Mouse (Mus musculus): ENCODE measurements around the gene Iqgap2. TPM values are rescaled to one million over a fixed set of nuclear protein-coding genes. Genes with fewer than 3 reads are reported as not detected.
A peak's percentile ranks its signal among the peaks of the same experiment; 100 is the strongest.

Gene Iqgap2
- polyA plus RNA-seq, 1 experiment from 2014 or later, result 18.5 TPM

GRCm38 (mm10) chr13:95641061-95641986, 250.4 kb downstream of the Iqgap2 start:
- Histone ChIP-seq H3K27ac (ENCODE audit: low read depth, low read length) (no peak overlapping the region), H3K4me3 (ENCODE audit: low read depth, low read length) (no peak overlapping the region), H3K27me3 (ENCODE audit: control insufficient read depth, insufficient read depth, low read length) (no peaks in the 10 kb centered on the region), H3K9me3 (ENCODE audit: control insufficient read depth, low read length) (no peaks in the 10 kb centered on the region), H3K4me1 (ENCODE audit: control insufficient read depth, insufficient read depth, low read length) (peaks cover 2% of the 10 kb centered on the region; the same call in 1 of the 2 replicates), H3K9ac (ENCODE audit: low read length) (no peak overlapping the region), H3K36me3 (ENCODE audit: control insufficient read depth, insufficient read depth, low read length) (0 out of 2 replicates have a peak, but pooled peaks cover 2% of the 10 kb centered on the region), H3K4me2 (no peak overlapping the region)
- DNase-seq (ENCODE audit: low spot score, missing footprints) (no peak), ATAC-seq (ENCODE audit: low FRiP score) (no peak)
- 94% methylated on average over 17 of the region's 17 CpGs for WGBS

DNA sequence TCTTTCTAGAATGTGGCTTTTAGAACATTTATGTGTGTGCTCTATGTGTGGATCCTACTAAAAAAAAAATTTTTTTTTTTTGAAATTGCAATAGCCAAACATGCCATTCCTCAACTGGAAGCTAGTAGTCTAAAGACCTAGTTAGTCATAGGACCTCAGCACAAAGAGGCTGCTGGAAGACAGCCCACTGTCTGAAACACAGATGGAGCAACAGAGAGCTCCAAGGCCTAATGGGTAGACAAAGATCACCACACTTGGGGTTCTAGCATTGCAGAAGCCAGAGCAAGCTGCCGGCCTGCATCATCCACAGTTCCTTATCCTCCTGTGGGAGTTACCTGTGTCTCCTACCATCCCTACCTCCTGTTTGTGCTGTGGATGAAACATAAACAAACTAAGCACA, 251.3 kb downstream of the Iqgap2 start:
- no peak overlapping the region for H3K4me3 ChIP-seq (ENCODE audit: low read depth, low read length)
- H3K36me3 ChIP-seq (ENCODE audit: control insufficient read depth, insufficient read depth, low read length), result 0 out of 2 replicates have a peak, but pooled peaks cover 2% of the 10 kb centered on the region
- 100% methylated on average over 1 of the region's 1 CpGs for WGBS
- no peak for ATAC-seq (ENCODE audit: low FRiP score)
- H3K9ac ChIP-seq (ENCODE audit: low read length), result no peak overlapping the region
- H3K27ac ChIP-seq (ENCODE audit: low read depth, low read length), result no peak overlapping the region
- H3K4me2 ChIP-seq, result no peak overlapping the region
- DNase-seq (ENCODE audit: low spot score, missing footprints), result no peak
- H3K27me3 ChIP-seq (ENCODE audit: control insufficient read depth, insufficient read depth, low read length), result no peaks in the 10 kb centered on the region
- no peaks in the 10 kb centered on the region for H3K9me3 ChIP-seq (ENCODE audit: control insufficient read depth, low read length)
- H3K4me1 ChIP-seq (ENCODE audit: control insufficient read depth, insufficient read depth, low read length), result peaks cover 2% of the 10 kb centered on the region; the same call in 1 of the 2 replicates

DNA sequence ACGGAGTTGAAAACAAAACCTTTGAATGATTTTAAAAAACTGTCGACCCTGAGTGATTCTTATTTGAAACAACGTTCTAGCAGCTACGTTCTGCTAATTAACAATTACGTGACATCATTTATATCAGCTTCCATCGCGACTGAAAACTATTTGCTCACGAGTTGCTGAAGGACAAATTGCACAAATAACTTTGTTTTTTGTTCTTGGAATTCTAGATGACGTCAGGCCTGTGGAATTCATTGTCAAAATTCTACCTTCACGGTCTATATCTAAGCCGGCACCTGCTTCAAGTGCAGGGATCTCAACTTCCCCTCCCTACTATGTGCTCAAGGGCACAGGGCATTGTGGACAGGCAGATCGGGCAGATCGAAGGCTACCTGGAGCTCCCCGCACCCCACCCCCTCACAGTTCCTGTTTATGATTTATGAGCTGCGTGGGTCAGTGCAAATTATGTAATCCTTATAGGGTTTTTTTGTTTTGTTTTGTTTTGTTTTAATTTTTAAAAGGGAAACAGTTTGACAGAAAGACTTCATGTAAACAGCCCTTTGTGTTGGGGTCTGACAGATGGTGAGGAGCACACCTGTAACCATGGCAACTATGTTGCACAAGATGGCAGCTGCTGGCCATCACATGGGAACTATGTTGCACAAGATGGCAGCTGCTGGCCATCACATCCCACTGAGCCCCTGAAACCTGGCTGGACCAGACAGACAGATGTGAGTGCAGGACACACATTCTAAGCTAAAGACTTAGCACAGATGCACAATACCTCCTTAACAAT, 252.2 kb downstream of the Iqgap2 start:
- no peak overlapping the region for H3K4me3 ChIP-seq (ENCODE audit: low read depth, low read length)
- no peaks in the 10 kb centered on the region for H3K36me3 ChIP-seq (ENCODE audit: control insufficient read depth, insufficient read depth, low read length)
- H3K27me3 ChIP-seq (ENCODE audit: control insufficient read depth, insufficient read depth, low read length), result no peaks in the 10 kb centered on the region
- no peaks in the 10 kb centered on the region for H3K9me3 ChIP-seq (ENCODE audit: control insufficient read depth, low read length)
- peaks cover 2% of the 10 kb centered on the region; the same call in 1 of the 2 replicates for H3K4me1 ChIP-seq (ENCODE audit: control insufficient read depth, insufficient read depth, low read length)
- 84% methylated on average over 15 of the region's 15 CpGs for WGBS
- H3K27ac ChIP-seq (ENCODE audit: low read depth, low read length), result no peak overlapping the region
- DNase-seq (ENCODE audit: low spot score, missing footprints) (no peak), ATAC-seq (ENCODE audit: low FRiP score) (peak; percentile 81)
- H3K4me2 ChIP-seq, result no peak overlapping the region
- no peak overlapping the region for H3K9ac ChIP-seq (ENCODE audit: low read length)

- no peak overlapping the region for H3K4me3 ChIP-seq (ENCODE audit: low read depth, low read length)
- no peak for ATAC-seq (ENCODE audit: low FRiP score)
Observed at GRCm38 (mm10) chr13:95638894-95639293, 252.8 kb downstream of the Iqgap2 start.

GRCm38 (mm10) chr13:95637737-95638136, 254.0 kb downstream of the Iqgap2 start:
- Histone ChIP-seq H3K4me2 (no peak overlapping the region), H3K9me3 (ENCODE audit: control insufficient read depth, low read length) (no peaks in the 10 kb centered on the region), H3K4me1 (ENCODE audit: control insufficient read depth, insufficient read depth, low read length) (peaks cover 2% of the 10 kb centered on the region; the same call in 1 of the 2 replicates), H3K27ac (ENCODE audit: low read depth, low read length) (no peak overlapping the region), H3K36me3 (ENCODE audit: control insufficient read depth, insufficient read depth, low read length) (no peaks in the 10 kb centered on the region), H3K4me3 (ENCODE audit: low read depth, low read length) (no peak overlapping the region), H3K27me3 (ENCODE audit: control insufficient read depth, insufficient read depth, low read length) (no peaks in the 10 kb centered on the region), H3K9ac (ENCODE audit: low read length) (no peak overlapping the region)
- 85% methylated on average over 10 of the region's 10 CpGs for WGBS
- ATAC-seq (ENCODE audit: low FRiP score) (no peak), DNase-seq (ENCODE audit: low spot score, missing footprints) (no peak)

More at GRCm38 (mm10) chr13:95638894-95639293, 252.8 kb downstream of the Iqgap2 start:
- Histone ChIP-seq H3K4me1 (ENCODE audit: control insufficient read depth, insufficient read depth, low read length) (peaks cover 2% of the 10 kb centered on the region; the same call in 1 of the 2 replicates), H3K9me3 (ENCODE audit: control insufficient read depth, low read length) (no peaks in the 10 kb centered on the region), H3K9ac (ENCODE audit: low read length) (no peak overlapping the region), H3K27me3 (ENCODE audit: control insufficient read depth, insufficient read depth, low read length) (no peaks in the 10 kb centered on the region), H3K4me2 (no peak overlapping the region), H3K36me3 (ENCODE audit: control insufficient read depth, insufficient read depth, low read length) (no peaks in the 10 kb centered on the region), H3K27ac (ENCODE audit: low read depth, low read length) (no peak overlapping the region)
- 56% methylated on average over 5 of the region's 5 CpGs for WGBS
- no peak for DNase-seq (ENCODE audit: low spot score, missing footprints)

DNA sequence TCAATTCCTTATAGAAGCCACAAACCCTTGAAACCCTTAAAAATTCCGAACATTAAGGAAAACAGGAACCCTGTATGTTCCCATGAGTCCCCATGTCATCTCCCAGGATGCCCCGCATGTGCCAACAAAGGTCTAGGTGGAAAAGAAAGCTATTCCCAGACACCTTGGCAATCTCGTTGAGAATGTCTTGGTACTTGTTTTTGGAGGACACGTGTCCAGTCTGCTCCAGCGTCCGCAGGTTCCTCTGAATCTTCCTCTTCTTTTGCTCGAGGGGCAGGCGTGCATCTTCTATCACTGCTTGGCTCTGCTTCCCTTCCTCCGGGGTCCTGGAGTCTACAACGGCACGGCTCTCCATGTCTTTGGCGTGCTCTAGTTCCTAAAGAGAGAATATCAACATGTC, 256.4 kb downstream of the Iqgap2 start:
- 91% methylated on average over 12 of the region's 12 CpGs for WGBS
- Histone ChIP-seq H3K27ac (ENCODE audit: low read depth, low read length) (no peak overlapping the region), H3K9me3 (ENCODE audit: control insufficient read depth, low read length) (no peaks in the 10 kb centered on the region), H3K9ac (ENCODE audit: low read length) (no peak overlapping the region), H3K27me3 (ENCODE audit: control insufficient read depth, insufficient read depth, low read length) (no peaks in the 10 kb centered on the region), H3K4me2 (no peak overlapping the region), H3K4me1 (ENCODE audit: control insufficient read depth, insufficient read depth, low read length) (peaks cover 2% of the 10 kb centered on the region; the same call in 1 of the 2 replicates), H3K4me3 (ENCODE audit: low read depth, low read length) (no peak overlapping the region), H3K36me3 (ENCODE audit: control insufficient read depth, insufficient read depth, low read length) (peaks cover 2% of the 10 kb centered on the region; the same call in 1 of the 2 replicates)
- DNase-seq (ENCODE audit: low spot score, missing footprints) (no peak), ATAC-seq (ENCODE audit: low FRiP score) (no peak)

- H3K27me3 ChIP-seq (ENCODE audit: control insufficient read depth, insufficient read depth, low read length), result no peaks in the 10 kb centered on the region
- no peaks in the 10 kb centered on the region for H3K9me3 ChIP-seq (ENCODE audit: control insufficient read depth, low read length)
- no peak overlapping the region for H3K27ac ChIP-seq (ENCODE audit: low read depth, low read length)
- ATAC-seq (ENCODE audit: low FRiP score), result no peak
- no peak for DNase-seq (ENCODE audit: low spot score, missing footprints)
- no peak overlapping the region for H3K4me3 ChIP-seq (ENCODE audit: low read depth, low read length)
- 67% methylated on average over 2 of the region's 2 CpGs for WGBS
- no peak overlapping the region for H3K4me2 ChIP-seq
- peaks cover 2% of the 10 kb centered on the region; the same call in 1 of the 2 replicates for H3K36me3 ChIP-seq (ENCODE audit: control insufficient read depth, insufficient read depth, low read length)
- H3K4me1 ChIP-seq (ENCODE audit: control insufficient read depth, insufficient read depth, low read length), result peaks cover under 1% of the 10 kb centered on the region; the same call in 1 of the 2 replicates
- H3K9ac ChIP-seq (ENCODE audit: low read length), result no peak overlapping the region
Observed at GRCm38 (mm10) chr13:95634451-95634850, 257.3 kb downstream of the Iqgap2 start.

- DNase-seq (ENCODE audit: low spot score, missing footprints), result no peak
- ATAC-seq (ENCODE audit: low FRiP score), result no peak
- no peaks in the 10 kb centered on the region for H3K4me1 ChIP-seq (ENCODE audit: control insufficient read depth, insufficient read depth, low read length)
- H3K27ac ChIP-seq (ENCODE audit: low read depth, low read length), result no peak overlapping the region
- no peak overlapping the region for H3K9ac ChIP-seq (ENCODE audit: low read length)
- no peak overlapping the region for H3K4me2 ChIP-seq
- H3K27me3 ChIP-seq (ENCODE audit: control insufficient read depth, insufficient read depth, low read length), result no peaks in the 10 kb centered on the region
- peaks cover 2% of the 10 kb centered on the region; the same call in 1 of the 2 replicates for H3K36me3 ChIP-seq (ENCODE audit: control insufficient read depth, insufficient read depth, low read length)
- H3K4me3 ChIP-seq (ENCODE audit: low read depth, low read length), result no peak overlapping the region
- no peaks in the 10 kb centered on the region for H3K9me3 ChIP-seq (ENCODE audit: control insufficient read depth, low read length)
- 87% methylated on average over 2 of the region's 2 CpGs for WGBS
Observed at GRCm38 (mm10) chr13:95633384-95633783, 258.3 kb downstream of the Iqgap2 start.
